Mouse (Mus musculus) bone marrow, adult 2 months (tissue): ENCODE measurements around the gene Lmtk3.

Experiments used
- CTCF ChIP-seq: fragments of 200-500 bp; IDR thresholded peaks from 2 replicates; pipeline ENCODE4 v1.5.1; 2011; ENCODE audit warnings: low read length, control low read depth; ENCODE audit not compliant: control insufficient read depth, insufficient read depth
- POLR2A ChIP-seq: fragments of 200-500 bp; IDR thresholded peaks from 2 replicates; pipeline ENCODE4 v1.6.1; 2011; ENCODE audit warnings: low read depth, mild to moderate bottlenecking, control low read depth, low read length, borderline replicate concordance; ENCODE audit not compliant: control insufficient read depth

DNA sequence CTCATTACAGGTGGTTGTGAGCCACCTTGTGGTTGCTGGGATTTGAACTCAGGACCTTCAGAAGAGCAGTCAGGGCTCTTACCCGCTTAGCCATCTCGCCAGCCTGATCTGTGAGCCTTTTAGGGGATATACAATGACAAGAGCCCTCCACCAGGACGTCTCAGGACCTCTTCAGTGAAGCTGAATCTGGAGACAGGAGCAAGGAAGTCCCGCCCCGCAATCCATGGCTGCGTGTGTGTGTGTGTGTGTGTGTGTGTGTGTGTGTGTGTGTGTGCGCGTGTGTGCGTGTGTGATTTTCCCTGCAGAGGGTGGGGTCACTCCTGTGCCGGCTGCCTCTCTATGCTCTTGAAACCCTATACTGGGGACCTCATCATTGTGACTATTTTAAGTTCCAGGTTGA is 43.7 kb upstream of the Lmtk3 start:
- TF ChIP-seq CTCF (no peak), POLR2A (no peak)
